Mouse (Mus musculus): ENCODE results near the gene Sv2c.

DNA sequence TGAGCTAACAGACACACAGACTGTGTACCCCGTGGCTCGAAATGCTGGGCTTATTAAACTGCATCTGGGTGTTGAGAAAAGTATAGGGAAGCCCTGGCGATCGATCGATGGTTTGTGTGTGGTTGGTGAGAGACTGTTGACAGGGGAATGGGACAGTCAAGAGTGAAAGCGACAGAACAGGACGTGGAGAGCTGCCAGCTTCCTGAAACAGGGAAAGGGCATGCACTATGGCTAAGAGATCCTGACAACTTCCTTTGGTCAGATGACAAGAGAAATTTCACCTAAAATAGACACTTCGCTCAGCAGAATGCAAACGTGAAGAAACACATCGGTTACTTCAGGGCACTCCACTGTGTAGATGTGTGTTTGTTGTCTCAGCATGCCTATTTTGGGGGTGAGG lies 175.2 kb downstream of the Sv2c start:
- no peak for TF ChIP-seq CTCF (IDR thresholded peaks at IDR 0.05; ENCODE audit: control insufficient read depth, insufficient read depth, insufficient read length)
- no peak for TF ChIP-seq CEBPB (IDR thresholded peaks at IDR 0.05; ENCODE audit: low read depth)
- TF ChIP-seq FOSL1 (IDR thresholded peaks at IDR 0.05; ENCODE audit: insufficient read depth, low read length, poor library complexity, severe bottlenecking), result no peak

All from C2C12 (cell line).